Mouse (Mus musculus) ES-CJ7 (cell line): ENCODE data around the gene Ehbp1.

Source experiments
- DNase-seq: peaks from one replicate; pipeline ENCODE4 v3.0.0; 2011; ENCODE audit warnings: low read depth, low spot score

Ehbp1 gene

DNA sequence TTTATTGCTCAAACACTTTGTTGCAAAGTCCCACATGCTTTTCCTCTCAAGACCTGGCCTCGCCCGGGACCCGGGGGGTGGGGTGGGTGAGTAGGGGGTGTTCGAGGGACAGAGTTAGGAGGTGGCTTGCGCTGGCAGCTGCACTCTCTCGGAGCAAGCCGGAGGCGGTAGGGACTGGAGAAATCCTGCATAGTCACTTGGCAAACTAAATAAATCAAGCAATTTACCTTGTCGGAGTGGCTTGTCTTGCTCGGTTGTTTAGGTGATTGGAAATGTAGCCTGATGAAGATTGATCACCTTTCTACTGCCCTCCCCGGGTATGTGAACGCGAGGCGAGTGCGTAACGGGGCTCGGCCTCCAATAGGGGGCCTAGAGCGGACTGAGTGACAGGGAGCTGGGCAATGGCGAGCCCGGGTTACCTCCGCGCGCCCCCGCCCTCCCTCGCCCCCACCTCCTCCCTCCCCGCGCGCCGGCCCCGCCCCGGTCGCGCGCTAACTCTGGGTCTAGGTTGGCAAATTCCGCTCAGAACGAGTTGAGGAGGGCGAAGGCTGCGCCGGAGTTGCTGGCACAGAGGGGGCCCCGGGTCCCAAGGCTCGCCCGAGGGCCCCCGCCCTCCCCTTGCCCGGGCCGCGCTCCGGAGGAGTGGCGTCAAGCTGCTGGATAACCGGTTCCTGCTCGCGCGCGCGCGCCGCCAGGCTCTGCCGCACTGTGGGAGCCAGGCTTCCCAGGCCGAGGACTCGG, 340.6 kb downstream of the Ehbp1 start:
- DNase-seq, result peak; percentile 87

- peak; percentile 51 for DNase-seq
These were observed 341.6 kb downstream of the Ehbp1 start for GRCm38 (mm10) chr11:22000316-22001076.

- DNase-seq, result peak; percentile 54
These were observed 342.4 kb downstream of the Ehbp1 start for GRCm38 (mm10) chr11:21999396-22000315.

- peak; percentile 78 for DNase-seq
These were observed 343.7 kb downstream of the Ehbp1 start for GRCm38 (mm10) chr11:21998141-21999047.

DNA sequence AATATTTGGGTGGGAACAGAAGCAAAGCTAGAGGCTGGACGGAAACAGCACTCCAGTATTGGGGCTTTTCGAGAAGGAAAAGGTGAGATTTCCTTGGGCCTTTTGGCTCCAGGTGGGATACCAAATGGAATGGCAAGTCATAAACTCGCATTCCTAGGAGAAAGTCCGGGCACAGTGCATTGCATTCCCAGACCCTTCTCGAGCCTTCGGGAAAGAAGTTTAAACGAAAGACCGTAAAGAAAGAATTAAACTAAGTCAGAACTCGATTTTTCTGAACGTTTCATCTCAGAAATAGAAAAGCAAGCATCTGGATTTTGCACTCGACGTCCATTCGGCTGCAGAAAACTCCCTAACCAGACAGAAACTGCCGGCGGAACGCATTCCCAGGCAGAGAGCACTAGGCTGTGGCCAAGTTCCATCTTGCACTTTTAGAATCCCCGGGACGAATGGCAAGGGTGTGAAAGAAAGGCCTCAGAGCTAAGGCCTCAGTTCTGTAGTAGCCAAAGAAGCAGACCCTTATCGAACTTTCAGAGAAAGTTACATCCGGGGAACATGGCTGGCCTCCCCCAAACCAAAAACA, 344.4 kb downstream of the Ehbp1 start:
- DNase-seq, result peak; percentile 40

DNA sequence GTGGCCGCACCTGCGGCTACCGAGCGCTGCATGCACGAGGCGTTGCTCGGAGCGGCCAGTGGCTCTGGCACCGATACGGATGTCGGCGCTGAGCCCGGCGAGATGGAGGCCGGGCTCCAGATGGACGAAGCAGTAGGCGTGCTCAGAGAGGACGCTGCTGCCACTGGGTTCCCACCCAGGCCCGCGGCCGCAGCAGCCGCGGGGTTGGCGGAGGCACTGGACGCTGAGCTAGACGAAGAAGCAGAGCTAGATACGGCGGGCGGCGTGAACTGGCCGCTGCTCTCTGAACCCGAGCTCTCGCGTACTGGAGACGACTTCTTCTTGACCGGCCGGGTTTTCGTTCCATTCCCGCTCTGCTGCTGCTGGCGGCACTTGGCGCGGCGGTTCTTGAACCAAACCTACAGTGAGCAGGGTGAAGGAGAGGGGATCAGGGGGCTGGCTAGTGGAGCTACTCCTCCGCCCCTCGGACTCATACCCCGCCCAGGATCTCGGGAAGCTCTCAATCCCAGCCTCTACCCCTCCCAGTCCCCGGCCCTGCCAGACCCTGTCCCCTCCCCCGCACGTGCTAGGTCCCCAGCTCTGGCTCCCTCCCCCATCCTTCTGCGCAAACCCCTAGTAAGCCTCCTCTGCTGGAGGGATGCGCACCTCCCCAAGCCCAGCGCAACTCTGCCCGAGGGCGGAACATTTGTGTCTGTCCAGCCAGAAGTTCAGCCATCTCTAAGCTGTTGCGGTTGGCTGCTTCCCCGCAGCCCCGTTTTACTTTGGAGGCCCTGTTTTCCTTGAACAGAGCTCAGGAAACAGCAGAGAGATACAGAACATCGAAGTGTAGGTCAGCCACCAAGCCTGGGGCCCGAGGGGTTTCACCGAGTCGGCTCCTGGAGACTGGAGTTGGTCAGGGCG, 345.2 kb downstream of the Ehbp1 start:
- peak; percentile 92 for DNase-seq

DNA sequence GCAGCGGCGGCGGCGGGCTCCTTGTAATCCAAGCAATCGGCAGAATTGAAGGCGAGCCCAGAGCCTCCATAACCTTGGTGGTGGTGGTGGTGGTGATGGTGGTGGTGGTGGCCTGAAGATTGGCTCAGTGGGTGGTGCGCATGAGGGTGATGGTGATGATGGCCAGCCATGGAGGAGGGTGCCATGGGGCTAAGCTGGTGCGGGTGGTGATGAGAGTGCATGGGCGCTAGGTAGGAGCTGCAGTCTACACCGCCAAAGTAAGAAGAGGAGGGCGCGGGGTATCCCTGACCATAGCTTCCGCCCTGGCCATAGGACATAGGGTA, 345.8 kb downstream of the Ehbp1 start:
- DNase-seq, result peak; percentile 39

DNA sequence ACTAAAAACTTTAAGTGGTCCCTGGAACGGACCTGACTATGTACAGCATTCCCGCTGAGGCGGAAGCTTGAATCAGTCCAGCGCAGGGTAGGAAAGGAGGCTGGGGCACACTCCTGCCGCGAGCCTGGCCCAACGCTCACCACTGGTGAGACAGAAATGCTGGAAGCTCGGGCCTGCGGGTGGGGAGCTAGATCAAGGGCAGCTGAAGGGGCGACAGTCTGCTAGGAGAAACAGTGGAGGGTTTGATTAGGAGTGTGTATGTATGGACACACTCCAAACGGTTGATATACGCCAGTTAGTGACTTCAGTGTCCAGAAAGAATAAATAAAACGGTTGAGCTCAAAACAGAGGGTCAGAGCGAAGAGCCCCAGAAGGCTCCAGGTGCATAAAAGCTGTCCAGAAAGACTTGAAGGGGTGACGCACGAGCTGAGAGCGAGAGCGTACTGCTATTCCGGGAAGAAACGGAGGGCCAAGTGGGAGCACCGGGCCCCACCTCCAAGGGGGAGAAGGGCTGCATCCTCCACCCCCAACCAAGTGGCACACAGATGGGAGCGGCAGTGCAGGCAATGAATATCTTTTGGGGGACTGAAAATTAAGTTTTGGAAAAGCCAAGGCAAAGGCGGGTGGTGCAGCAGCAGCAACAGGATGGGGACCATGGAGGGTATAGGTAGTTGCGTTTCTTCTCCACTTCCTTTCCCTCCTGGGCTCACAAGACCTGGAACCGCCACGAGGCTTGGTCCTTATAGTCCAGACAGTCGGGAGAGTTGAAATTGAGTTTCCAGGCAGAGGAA, 346.4 kb downstream of the Ehbp1 start:
- peak; percentile 53 for DNase-seq

GRCm38 (mm10) chr11:21994377-21995370, 347.4 kb downstream of the Ehbp1 start:
- DNase-seq, result peak; percentile 37

DNA sequence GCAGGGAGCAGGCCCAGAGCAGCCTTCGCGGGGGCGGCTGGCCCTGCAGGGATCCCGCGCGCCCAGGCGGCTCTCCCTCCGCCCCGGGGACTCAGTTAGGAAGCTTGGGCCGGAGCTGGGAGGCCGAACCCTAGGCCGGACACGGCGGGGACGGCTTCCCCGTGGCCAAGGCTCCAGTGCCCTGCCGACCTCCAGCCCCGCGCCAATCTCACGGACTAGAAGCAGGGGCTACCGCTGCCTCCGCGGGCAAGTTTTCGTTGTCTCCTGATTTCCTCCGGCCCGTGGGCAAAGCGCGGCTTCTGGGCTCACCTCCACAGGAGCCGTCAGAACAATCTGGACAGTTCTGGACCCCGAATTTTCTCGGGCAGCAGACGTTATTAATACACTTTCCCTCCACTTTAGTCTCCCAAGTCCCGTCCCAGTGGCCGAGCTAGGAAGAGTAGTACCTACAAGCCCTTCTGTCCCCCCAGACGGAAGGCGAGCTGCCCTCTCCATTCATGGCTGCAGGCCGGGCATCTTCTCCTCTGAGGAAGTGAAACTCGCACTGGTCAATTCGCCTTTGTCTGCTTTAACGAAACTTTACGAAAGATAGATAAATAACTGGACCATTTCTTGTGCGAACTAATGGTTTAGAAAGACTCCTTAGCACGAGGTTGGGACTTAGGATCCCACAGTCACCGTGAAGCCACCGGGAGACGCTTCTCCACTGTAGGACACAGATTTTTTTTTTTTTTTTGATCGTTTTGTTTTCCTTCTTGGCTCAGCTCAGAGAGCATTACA, 348.3 kb downstream of the Ehbp1 start:
- DNase-seq, result peak; percentile 41

DNA sequence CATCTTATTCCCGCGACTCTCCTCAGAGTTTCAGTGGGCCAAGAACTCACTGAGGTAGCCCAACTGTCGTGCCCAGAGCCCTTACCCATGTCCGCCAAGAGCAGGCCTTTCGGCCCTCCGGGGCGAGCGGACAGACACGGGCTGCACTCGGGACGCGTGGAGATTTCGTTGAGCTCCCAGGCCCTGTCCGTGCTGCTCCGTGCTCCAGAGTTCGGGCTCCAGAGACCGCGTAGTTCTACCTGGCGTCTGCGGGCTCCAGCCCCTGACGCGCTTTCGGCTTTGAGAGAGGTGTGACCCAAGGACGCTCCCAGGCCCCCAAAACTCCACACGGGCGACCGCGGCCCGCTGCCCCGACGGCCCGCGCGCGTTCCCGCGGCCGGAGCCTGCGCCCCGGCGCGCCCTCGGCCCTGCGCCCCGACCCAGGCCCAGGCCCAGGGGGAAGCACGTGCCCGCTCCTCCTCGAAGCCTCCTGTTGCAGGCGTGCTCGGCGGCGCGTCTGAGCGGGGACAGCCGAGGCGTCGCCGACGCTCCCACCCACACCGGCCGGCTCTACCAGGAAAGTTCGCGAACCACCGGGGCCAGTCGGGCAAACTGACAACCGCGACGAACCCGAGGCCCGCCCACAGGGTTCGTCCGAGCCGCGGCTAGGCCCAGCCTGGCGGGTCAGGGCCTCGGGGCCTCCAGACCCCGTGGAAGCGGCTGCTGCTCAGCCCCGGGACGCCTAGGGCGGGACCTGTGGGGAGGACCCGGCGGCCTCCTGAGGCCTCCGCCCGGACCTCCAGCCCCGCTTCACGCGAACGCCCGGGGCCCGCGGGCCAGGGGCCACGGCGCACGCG, 349.1 kb downstream of the Ehbp1 start:
- DNase-seq, result peak; percentile 47

- DNase-seq, result peak; percentile 89
These were observed 353.6 kb downstream of the Ehbp1 start for GRCm38 (mm10) chr11:21988398-21988946.

DNA sequence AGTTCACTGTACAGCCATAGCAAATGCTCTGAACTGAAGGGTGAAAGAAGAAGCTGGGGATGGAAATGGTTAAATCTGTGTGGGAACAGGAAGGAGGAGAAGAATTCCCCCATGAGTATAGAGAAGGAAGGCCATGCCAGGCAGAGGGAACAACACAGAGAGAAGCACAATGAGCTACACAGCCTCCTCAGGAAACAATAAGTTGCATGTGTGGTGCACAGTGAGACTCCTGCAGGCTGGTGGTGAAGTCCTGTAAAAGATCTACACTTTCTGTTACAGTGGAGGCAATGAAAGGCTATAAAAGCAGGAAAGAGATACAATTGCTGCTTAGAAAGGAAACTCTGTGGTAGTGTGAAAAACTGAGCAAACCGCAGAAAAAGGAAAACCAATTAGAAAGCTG, 357.0 kb downstream of the Ehbp1 start:
- DNase-seq, result peak; percentile 1

DNA sequence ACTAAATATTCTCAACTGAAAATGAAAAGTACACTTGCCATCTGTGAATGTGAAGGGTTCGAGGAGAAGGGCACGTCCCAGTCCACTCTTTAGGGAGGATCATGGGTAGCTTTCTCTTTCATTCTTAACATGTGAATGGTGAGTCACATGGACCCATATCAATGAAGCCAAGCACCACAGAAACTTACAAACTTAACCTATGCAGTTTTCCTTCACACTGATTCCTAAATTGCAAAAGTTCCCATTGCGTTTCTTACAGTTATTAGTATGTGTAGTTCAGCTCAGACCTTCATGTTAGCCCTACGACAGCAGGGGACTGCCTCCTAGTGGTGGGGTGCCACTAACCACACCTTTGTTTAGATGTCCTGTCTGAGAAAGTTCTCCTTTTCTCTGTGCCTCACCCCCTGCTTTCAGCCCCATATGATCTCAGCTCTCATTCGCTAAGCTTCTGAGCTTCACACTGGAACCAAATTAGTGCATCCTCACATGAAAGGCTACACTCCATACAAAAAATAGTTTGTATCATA, 368.0 kb downstream of the Ehbp1 start:
- DNase-seq, result no peak

DNA sequence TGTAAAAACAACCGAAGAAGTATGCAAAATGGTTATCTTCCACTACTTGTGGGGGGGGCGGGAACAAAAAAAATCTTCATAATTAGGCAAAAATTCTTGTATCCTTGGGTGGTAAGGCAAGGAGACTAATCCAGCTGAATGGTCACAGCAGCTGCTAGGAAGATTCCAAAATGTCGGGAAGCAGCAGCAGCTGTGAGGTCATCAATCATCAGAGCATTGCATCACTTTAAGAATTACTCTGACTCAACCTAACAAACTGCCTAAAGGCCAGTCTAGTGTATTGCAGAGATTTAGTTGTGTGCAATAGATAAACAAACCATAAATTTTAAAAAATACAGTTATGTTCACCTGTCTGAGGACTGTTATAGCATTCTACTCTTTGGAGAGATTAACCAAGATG, 368.5 kb downstream of the Ehbp1 start:
- no peak for DNase-seq
